Mouse (Mus musculus) forebrain, embryonic 12.5 days (tissue): ENCODE data around the gene Tead1. TPM values are rescaled to one million over a fixed set of nuclear protein-coding genes. Genes with fewer than 3 reads are reported as not detected.

Source experiments
- ATAC-seq: fragments of 200-750 bp; cut with Nextera tagmentation; 2 replicates; pipeline ENCODE4 v1.8.0; 2017; ENCODE audit warnings: moderate TSS enrichment; ENCODE audit not compliant: low FRiP score
- H3K27ac ChIP-seq: fragments of 300-500 bp; sonication (generic); 2 replicates; pipeline ENCODE4 v1.5.1; 2016; ENCODE audit warnings: mild to moderate bottlenecking
- H3K27me3 ChIP-seq: fragments of 300-500 bp; sonication (generic); 2 replicates; pipeline ENCODE4 v1.6.1; 2016; ENCODE audit warnings: mild to moderate bottlenecking
- H3K36me3 ChIP-seq: fragments of 300-500 bp; sonication (generic); replicated peaks from 2 replicates; pipeline ENCODE4 v1.6.1; 2016; ENCODE audit warnings: mild to moderate bottlenecking
- H3K4me1 ChIP-seq: fragments of 300-500 bp; sonication (generic); 2 replicates; pipeline ENCODE4 v1.6.1; 2016
- H3K4me2 ChIP-seq: fragments of 300-500 bp; sonication (generic); 2 replicates; pipeline ENCODE4 v1.6.1; 2016; ENCODE audit warnings: mild to moderate bottlenecking, moderate library complexity
- H3K4me3 ChIP-seq: fragments of 300-500 bp; sonication (generic); replicated peaks from 2 replicates; pipeline ENCODE4 v1.5.1; 2016; ENCODE audit warnings: mild to moderate bottlenecking
- H3K9ac ChIP-seq: fragments of 300-500 bp; sonication (generic); 2 replicates; pipeline ENCODE4 v1.6.1; 2016; ENCODE audit warnings: mild to moderate bottlenecking
- H3K9me3 ChIP-seq: fragments of 300-500 bp; sonication (generic); 2 replicates; pipeline ENCODE4 v1.6.1; 2016
- WGBS: fragments of 180-500 bp; shearing (Covaris S2); methylation state at CpG from one replicate; pipeline ENCODE4 v1.1.7; 2016; 5-methylcytosine and 5-hydroxymethylcytosine counted together
- polyA plus RNA-seq: library from polyadenylated mRNA; unstranded; fragments of >200 nt; fragmentation: Nextera tagmentation; extraction: Ambion mirVana; gene quantifications from 2 replicates; pipeline ENCODE4 v1.2.1, GENCODE M21; 2016

The Tead1 gene
- polyA plus RNA-seq, 1 experiment from 2014 or later = 28.3 TPM

GRCm38 (mm10) chr7:112812037-112812775, 133.1 kb downstream of the Tead1 start:
- Histone ChIP-seq H3K9ac (no peak overlapping the region), H3K27ac (no peak overlapping the region), H3K4me3 (no peak overlapping the region), H3K27me3 (no peaks in the 10 kb centered on the region), H3K9me3 (no peaks in the 10 kb centered on the region), H3K36me3 (no peaks in the 10 kb centered on the region), H3K4me1 (peaks cover 50% of the 10 kb centered on the region), H3K4me2 (no peak overlapping the region)
- peak; percentile 48; the same call in 1 of the 2 replicates for ATAC-seq
- 67% methylated on average over 10 of the region's 10 CpGs for WGBS

GRCm38 (mm10) chr7:112813163-112813562, 134.0 kb downstream of the Tead1 start:
- Histone ChIP-seq H3K27me3 (no peaks in the 10 kb centered on the region), H3K4me1 (peaks cover 42% of the 10 kb centered on the region), H3K9me3 (no peaks in the 10 kb centered on the region), H3K36me3 (no peaks in the 10 kb centered on the region), H3K4me3 (no peak overlapping the region), H3K27ac (no peak overlapping the region), H3K9ac (no peak overlapping the region), H3K4me2 (no peak overlapping the region)
- WGBS = 96% methylated on average over 7 of the region's 7 CpGs
- ATAC-seq = no peak

GRCm38 (mm10) chr7:112813731-112814306, 134.7 kb downstream of the Tead1 start:
- 85% methylated on average over 8 of the region's 8 CpGs for WGBS
- H3K4me1 ChIP-seq = peaks cover 42% of the 10 kb centered on the region

DNA sequence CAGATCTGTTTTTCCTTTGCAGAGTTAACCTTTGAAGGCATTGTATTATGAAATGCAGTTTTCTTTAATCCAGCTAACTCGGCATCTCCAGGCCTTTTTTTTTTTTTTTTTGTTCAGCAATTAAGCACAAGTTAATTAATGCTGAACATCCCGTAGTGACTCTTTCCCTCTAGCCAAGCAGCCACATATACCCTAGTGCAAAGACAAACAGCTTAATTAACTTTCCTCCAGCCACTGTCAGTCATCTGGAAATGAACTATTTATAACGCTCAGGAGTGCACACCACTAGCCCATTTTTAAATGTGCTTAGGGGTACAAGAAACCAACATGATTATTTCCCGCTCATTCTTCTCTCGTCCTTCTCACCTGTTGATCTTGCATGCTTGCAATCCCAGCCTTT, 136.9 kb downstream of the Tead1 start:
- H3K27me3 ChIP-seq = no peaks in the 10 kb centered on the region
- 37% methylated on average over 5 of the region's 5 CpGs for WGBS
- H3K9ac ChIP-seq = no peak overlapping the region
- H3K4me1 ChIP-seq = peaks cover 26% of the 10 kb centered on the region
- no peak for ATAC-seq
- H3K4me3 ChIP-seq = no peak overlapping the region
- H3K9me3 ChIP-seq = no peaks in the 10 kb centered on the region
- H3K4me2 ChIP-seq = no peak overlapping the region
- H3K36me3 ChIP-seq = no peaks in the 10 kb centered on the region
- H3K27ac ChIP-seq = no peak overlapping the region

More at GRCm38 (mm10) chr7:112813731-112814306, 134.7 kb downstream of the Tead1 start:
- no peak overlapping the region for H3K27ac ChIP-seq
- H3K4me2 ChIP-seq = no peak overlapping the region
- no peak for ATAC-seq
- no peaks in the 10 kb centered on the region for H3K27me3 ChIP-seq
- H3K4me3 ChIP-seq = no peak overlapping the region
- no peaks in the 10 kb centered on the region for H3K9me3 ChIP-seq
- no peak overlapping the region for H3K9ac ChIP-seq
- no peaks in the 10 kb centered on the region for H3K36me3 ChIP-seq

DNA sequence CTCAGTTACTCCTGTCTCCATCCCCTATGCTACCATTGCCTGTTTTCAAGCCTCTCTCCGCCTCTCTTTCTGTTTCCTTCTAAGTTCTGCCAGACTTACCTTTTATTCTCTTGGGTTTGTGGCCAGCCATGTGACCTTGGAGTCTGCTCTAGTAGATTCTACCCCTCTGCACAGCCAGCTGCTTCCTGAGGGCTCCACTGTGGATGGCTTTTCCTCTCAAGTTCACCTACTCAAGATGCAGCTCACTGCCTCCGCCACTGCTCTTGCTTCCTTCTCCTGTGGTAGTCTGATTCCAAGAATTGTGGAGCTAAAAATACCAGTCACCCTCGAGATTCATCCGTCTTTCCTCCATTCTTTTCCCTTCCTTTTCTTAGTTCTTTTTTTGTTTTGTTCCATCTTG, 140.7 kb downstream of the Tead1 start:
- no peaks in the 10 kb centered on the region for H3K9me3 ChIP-seq
- no peak overlapping the region for H3K4me3 ChIP-seq
- no peaks in the 10 kb centered on the region for H3K36me3 ChIP-seq
- no peak for ATAC-seq
- no peak overlapping the region for H3K9ac ChIP-seq
- H3K4me1 ChIP-seq = peaks cover 51% of the 10 kb centered on the region
- H3K27ac ChIP-seq = no peak overlapping the region
- WGBS = 80% methylated on average over 4 of the region's 4 CpGs
- H3K27me3 ChIP-seq = no peaks in the 10 kb centered on the region
- no peak overlapping the region for H3K4me2 ChIP-seq

DNA sequence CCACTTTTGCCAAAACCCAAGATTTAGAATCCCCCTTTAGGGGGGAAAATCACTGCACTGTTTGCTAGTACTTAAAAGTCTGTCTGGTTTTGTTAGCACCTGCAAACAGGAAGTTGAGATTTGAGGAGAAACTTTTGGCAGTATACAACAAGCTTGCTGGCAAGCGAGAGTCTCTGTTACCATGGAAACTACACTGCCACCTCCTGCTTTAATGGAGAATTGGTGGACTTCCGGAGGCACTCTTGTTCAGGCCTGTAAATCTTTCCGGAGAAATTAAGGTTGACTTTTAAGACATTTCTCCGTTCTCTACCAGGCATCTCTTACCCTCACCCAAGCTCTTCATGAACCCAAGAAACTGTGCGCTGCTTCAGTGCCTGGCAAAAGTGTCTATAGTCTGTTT, 143.8 kb downstream of the Tead1 start:
- Histone ChIP-seq H3K4me1 (peaks cover 67% of the 10 kb centered on the region), H3K27ac (peak overlapping the region; percentile 80)

DNA sequence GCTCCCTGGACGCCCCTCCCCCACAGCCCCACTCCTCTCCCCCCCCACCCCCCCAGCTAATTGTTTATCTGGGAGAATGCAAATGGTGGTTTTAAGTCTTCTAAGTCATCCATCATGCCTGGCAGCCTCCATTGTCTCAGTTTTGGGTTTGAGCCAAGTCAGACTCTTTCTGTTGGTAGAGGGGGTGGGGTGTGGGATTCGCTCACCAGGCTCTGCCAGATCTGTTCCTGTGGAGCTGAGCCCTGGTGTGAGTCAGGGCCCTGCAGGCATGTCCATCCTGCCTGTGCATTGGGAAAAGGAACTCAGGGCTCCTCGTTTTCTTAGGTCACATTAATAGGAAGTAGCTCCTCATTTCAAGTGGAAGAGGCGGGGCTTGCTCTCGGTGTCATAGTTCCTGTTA, 144.5 kb downstream of the Tead1 start:
- H3K9ac ChIP-seq = no peak overlapping the region
- H3K4me3 ChIP-seq = no peak overlapping the region
- peak overlapping the region; percentile 80 for H3K27ac ChIP-seq
- no peaks in the 10 kb centered on the region for H3K36me3 ChIP-seq
- 1% methylated on average over 5 of the region's 5 CpGs for WGBS
- no peaks in the 10 kb centered on the region for H3K9me3 ChIP-seq
- peak overlapping the region; percentile 44 for H3K4me2 ChIP-seq
- ATAC-seq = peak; percentile 74
- peaks cover 75% of the 10 kb centered on the region for H3K4me1 ChIP-seq
- H3K27me3 ChIP-seq = peaks cover 4% of the 10 kb centered on the region; the same call in 1 of the 2 replicates

More for the DNA sequence above, 143.8 kb downstream of the Tead1 start:
- Histone ChIP-seq H3K27me3 (no peaks in the 10 kb centered on the region), H3K4me2 (peak overlapping the region; percentile 44), H3K9me3 (no peaks in the 10 kb centered on the region), H3K4me3 (no peak overlapping the region), H3K36me3 (no peaks in the 10 kb centered on the region), H3K9ac (no peak overlapping the region)
- WGBS = 11% methylated on average over 5 of the region's 5 CpGs
- ATAC-seq = no peak

DNA sequence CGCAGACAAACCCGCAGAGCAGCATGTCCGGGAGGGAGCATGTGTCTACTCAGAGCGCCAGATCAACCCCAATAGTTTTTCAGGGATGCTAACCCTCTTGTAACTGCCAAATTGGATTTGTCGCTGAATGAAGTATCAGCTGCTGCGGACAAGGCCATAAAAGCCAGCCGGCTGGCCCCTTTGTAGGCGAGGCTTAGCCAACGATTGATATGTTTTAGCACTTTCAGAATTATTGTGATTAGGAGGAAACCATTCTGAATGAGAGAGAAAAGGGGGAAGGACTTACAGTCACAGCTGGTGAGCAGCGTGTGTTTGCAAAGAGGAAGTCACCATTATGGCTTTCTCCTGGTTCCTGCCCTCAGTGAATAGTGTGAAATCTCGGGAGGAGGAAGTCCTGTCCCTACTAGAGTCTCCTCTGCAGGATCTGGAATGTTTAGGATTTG, 146.2 kb downstream of the Tead1 start:
- peak overlapping the region; percentile 12; the same call in 1 of the 2 replicates for H3K9ac ChIP-seq
- WGBS = 1% methylated on average over 11 of the region's 11 CpGs
- H3K4me3 ChIP-seq = 0 out of 2 replicates have a peak overlapping the region, but pooled peaks have one; percentile 0

DNA sequence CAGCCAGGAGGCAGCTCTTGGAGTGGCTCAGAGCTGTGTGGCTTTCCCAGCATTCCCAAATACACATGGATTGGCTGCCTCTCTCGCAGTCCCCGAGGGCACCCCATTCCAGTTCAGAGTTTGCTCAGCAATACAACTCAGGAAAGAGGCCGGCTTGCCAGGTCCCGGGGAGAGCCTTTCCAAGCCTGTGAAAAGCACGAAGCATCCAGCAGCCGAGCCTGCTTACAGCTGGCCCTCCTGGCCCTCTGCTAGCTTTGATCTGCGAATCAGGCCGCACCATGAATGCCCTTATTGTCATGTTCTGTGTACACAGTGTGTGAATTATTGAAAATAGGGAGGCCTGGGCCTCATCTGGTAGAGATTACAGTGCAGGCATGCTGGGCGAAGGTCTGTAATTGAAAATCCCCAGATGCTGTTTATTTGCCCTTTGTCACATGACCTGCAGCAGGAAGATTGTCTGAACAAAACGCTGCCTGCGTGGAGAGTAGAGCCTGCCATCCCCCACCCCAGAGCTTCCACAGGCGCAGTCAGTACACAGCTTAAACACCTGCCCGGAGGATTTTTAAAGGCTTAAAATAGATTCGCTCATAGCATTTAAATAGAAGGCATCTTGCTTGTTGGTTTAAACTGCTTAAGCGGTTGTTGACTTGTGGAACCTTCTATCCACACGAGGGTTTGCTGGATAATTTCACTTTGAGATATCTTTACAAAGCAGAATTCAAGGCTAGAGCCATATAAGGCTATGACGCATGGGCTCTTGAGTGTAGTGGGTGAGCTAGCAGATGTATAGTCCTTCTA, 147.2 kb downstream of the Tead1 start:
- H3K4me3 ChIP-seq = peak overlapping the region; percentile 1; the same call in 1 of the 2 replicates

More for the DNA sequence above, 146.2 kb downstream of the Tead1 start:
- peak overlapping the region; percentile 95 for H3K27ac ChIP-seq
- no peaks in the 10 kb centered on the region for H3K9me3 ChIP-seq
- peaks cover 4% of the 10 kb centered on the region; the same call in 1 of the 2 replicates for H3K27me3 ChIP-seq
- peak overlapping the region; percentile 41 for H3K4me2 ChIP-seq
- no peaks in the 10 kb centered on the region for H3K36me3 ChIP-seq
- H3K4me1 ChIP-seq = peaks cover 80% of the 10 kb centered on the region
- peak; percentile 25; the same call in 1 of the 2 replicates for ATAC-seq

GRCm38 (mm10) chr7:112828016-112828695, 149.0 kb downstream of the Tead1 start:
- WGBS = 54% methylated on average over 10 of the region's 10 CpGs
- Histone ChIP-seq H3K27me3 (peaks cover 4% of the 10 kb centered on the region; the same call in 1 of the 2 replicates), H3K27ac (peak overlapping the region; percentile 42; the same call in 1 of the 2 replicates), H3K4me2 (no peak overlapping the region), H3K9ac (no peak overlapping the region), H3K36me3 (no peaks in the 10 kb centered on the region), H3K4me1 (peaks cover 68% of the 10 kb centered on the region), H3K9me3 (no peaks in the 10 kb centered on the region), H3K4me3 (no peak overlapping the region)
- ATAC-seq = no peak

More for the DNA sequence above, 147.2 kb downstream of the Tead1 start:
- Histone ChIP-seq H3K27me3 (peaks cover 4% of the 10 kb centered on the region; the same call in 1 of the 2 replicates), H3K27ac (peak overlapping the region; percentile 95), H3K9me3 (no peaks in the 10 kb centered on the region), H3K36me3 (no peaks in the 10 kb centered on the region), H3K9ac (peak overlapping the region; percentile 17; the same call in 1 of the 2 replicates), H3K4me2 (peak overlapping the region; percentile 41), H3K4me1 (peaks cover 79% of the 10 kb centered on the region)
- WGBS = 6% methylated on average over 17 of the region's 17 CpGs
- ATAC-seq = peak; percentile 90

DNA sequence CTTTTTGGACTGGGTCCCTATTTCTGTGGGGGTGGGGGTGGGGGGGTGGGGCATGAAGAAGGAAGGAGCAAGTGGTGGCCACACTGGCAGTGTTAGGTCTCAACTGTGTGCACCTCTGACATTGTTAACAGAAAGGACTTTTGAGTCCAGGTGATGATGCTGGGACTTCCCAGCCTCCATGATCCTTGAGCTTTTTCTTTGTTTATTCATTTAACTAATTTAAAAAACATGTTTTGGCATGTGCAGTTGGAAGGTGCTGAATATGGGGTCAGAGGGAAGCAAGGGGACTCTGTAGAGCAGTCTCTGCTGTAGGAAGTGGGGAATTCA, 149.5 kb downstream of the Tead1 start:
- H3K4me2 ChIP-seq = no peak overlapping the region
- 0 out of 2 replicates have a peak overlapping the region, but pooled peaks have one; percentile 42 for H3K27ac ChIP-seq
- no peaks in the 10 kb centered on the region for H3K36me3 ChIP-seq
- no peaks in the 10 kb centered on the region for H3K9me3 ChIP-seq
- no peak overlapping the region for H3K9ac ChIP-seq
- H3K4me1 ChIP-seq = peaks cover 66% of the 10 kb centered on the region
- H3K27me3 ChIP-seq = peaks cover 4% of the 10 kb centered on the region; the same call in 1 of the 2 replicates
- no peak for ATAC-seq
- no peak overlapping the region for H3K4me3 ChIP-seq
